Mouse (Mus musculus) heart, postnatal 0 days (tissue): ENCODE measurements around the gene Psmd9.

Experiments used
- CTCF ChIP-seq: IDR thresholded peaks from 2 replicates; pipeline ENCODE4 v1.5.1; 2016; ENCODE audit warnings: antibody characterized with exemption, control low read depth, low read depth
- EP300 ChIP-seq: IDR thresholded peaks from 2 replicates; pipeline ENCODE4 v1.6.1; 2016; ENCODE audit warnings: antibody characterized with exemption, low read depth

GRCm38 (mm10) chr5:123266909-123267308 is 97.7 kb downstream of the Psmd9 start:
- 0 out of 2 replicates have a peak, but pooled peaks have one; percentile 6 for TF ChIP-seq CTCF
- no peak for TF ChIP-seq EP300
